Mouse (Mus musculus) embryo, embryonic 10.5 days (tissue): Measurements from ENCODE around the gene Trim47.
"Not testable (repeated sequence)": the region's sequence is repeated elsewhere in the genome, so short reads cannot be mapped to it uniquely, and the experiment has no call there.

ENCODE experiments used
- DNase-seq: peaks from one replicate; pipeline ENCODE4 v3.0.0-alpha.2; 2015; ENCODE audit warnings: low spot score

Gene Trim47

DNA sequence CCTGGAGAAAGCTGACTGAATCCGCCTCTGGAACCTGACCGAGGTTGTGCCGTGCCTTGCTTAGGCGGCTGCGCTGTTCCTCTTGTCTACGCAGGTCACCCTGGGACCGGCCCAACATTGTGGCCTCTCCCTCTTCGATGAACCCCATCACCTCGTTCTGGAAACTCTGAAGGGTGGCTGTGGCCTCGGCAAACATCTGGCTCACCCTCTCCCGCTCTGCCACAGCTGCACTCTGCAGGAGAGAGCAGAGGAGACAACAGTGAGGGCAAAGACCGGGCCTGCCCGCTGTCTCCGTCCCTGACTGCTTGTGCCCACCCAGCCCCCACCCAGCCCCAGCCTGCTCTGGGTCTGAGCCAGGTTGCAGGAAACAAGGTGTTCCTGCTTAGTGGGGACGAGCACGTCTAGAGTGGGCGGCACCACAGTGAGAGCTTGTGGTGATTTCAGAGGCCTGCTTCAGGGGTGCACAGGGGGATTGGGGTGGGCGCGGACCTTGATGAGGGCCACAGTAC is 19.2 kb downstream of the Trim47 start:
- DNase-seq: no peak

DNA sequence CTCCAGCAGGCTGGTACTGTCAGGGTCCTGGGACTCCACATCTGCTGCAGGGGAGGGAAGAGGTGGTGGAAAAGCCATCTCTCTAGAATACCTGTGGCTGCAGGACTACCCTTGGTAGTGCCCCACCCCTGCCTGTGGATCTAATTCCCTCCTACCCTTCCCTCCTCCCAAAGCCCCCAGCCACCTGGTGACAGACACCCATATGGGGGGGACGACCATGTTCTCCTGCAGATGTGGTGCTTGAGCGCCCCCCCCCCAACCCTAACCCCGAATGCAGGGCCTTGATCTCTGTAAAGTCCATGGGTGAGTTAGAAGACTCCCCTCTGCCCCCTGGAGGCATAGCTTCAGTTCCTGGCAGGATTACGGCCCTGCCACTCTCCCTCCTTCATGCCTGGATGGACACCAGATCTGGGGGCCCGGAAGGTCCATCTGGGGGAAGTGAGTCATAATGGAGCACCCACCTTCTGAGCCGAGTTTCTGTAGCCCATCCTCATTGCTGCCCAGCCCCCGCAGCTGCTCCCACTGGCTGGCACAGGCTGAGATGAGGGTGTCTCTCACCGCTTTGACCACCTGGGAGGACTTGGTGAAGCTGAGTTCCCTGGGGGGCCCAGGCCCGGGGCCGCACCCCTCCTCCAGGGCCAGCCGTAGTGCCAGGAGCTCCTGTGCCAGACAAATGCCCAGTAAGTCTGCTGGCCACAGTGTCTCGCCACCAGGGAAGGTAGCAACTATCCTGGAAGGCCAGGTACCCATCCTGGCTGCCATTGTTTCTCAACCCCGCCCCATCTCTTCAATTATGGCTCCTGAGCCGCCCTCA is 19.8 kb downstream of the Trim47 start:
- no peak for DNase-seq

DNA sequence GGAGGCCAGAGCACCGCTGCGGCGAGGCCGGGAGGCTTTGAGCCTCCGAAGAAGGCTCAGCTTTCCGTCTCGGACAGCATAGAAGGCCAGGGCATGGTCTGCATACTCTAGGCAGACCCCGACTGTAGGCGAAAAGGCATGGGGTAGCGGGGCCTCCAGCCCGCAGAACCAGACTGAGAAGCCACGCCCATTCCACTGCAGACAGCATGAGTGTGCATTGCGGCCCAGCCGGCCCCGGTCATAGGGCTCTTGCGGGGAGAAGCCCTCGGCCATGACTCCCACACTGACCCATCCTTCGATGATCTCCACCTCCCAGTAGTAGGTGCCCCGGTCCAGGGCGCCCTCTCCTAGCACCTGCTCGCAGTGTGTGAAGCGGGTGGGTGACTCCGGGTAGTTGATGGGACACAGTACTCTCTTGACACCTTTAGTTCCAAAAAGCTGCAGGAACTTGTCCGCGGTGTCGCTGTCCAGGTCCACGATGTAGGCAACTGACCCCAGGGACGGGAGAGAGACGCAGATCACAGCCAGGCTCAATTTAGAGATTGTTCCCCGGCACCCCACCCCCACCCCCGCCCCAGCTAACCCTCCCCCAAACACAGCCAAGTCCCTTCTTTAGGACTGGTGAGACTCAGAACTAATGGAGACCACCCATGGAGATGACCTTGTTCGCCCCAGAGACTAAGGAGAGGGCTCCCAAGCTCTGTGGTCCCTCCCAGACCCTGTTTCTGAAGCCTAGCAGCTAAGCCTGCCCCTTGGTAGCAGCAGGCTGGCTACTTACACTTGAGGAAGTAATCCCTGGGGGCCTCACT is 20.7 kb downstream of the Trim47 start:
- DNase-seq: peak; percentile 56

DNA sequence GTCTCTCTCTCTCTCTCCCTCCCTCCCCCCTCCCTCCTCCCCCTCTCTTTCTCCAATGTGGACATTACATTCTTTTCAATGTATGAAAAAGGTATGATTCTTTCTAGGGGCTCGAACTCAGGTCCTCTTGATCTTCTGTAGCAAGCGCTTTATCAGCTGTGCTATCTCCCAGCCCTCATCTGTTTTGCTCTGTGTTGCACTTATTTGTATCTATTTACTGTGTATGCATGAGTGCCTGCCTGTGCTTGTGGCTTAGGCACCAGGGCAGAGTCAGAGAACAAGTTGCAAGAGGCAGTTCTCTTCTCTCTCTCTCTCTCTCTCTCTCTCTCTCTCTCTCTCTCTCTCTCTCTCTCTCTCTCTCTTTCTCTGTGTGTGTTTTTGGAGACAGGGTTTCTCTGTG is 21.9 kb downstream of the Trim47 start:
- DNase-seq: no peak

DNA sequence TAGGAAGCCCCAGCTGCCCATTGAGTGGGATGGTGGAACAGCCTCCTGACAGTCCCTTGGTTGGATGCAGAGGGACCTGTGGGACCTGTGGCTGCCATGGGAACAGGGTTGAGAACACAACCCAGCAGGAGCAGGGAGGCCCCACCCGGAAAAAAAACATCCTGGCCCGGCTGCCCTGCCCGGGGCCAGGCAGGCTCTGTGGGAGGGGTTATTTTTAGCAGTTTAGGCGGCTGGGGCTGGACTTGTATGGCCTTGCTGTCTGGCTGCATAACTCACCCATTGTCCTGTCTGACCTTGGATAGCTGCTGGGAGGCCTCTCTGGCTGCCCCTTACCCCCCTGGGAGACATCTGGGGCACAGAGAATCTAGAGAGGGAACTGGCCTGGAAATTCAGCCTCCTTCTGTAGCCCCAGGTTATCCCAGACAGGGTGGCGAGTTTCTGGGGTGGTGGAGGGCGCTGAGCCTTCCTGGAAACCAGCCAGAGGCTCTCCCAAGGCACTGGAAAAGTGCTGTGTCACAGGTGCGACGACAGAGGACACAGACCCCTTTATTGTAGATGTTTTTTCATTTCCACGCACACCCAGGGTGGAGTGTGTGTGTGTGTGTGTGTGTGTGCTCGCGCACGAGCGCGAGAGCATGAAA is 22.9 kb downstream of the Trim47 start:
- peak; percentile 71 for DNase-seq

DNA sequence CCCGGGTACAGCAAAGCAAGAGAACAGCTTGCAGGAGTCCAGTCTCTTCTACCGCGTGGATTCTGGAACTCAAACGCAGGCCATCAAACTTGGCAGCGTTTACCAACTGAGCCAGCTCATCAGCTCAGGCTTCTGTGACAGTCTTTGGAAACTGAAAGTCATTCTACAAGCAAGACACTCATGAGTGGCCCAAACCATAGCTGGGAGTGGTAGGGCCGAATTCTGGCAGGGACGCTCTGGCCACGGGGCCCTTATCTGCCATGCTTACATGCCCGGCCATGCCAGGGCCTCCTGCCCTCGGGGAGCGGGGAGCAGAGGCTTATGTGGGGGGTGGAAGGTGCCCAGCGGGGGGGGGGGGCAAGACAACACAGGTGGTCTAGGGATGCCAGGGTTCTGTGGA is 23.4 kb downstream of the Trim47 start:
- no peak for DNase-seq

DNA sequence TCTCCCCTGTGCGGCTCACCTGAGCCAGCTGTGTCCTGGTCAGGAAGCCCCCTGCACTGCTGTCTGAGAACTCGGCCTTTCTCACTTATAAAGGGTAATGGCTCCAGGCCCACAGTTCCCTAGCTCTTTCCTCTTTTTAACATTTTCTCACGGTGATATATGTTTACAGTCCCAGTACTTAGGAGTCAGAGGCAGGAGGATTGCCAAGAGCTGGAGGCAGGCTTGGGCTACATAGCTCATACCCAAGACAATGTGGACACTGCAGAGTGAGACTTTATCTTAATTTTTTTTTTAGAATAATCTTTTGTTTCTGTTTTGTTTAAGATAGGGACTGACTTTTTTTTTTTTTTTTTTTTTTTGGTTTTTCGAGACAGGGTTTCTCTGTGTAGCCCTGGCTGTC is 24.5 kb downstream of the Trim47 start:
- DNase-seq: no peak

DNA sequence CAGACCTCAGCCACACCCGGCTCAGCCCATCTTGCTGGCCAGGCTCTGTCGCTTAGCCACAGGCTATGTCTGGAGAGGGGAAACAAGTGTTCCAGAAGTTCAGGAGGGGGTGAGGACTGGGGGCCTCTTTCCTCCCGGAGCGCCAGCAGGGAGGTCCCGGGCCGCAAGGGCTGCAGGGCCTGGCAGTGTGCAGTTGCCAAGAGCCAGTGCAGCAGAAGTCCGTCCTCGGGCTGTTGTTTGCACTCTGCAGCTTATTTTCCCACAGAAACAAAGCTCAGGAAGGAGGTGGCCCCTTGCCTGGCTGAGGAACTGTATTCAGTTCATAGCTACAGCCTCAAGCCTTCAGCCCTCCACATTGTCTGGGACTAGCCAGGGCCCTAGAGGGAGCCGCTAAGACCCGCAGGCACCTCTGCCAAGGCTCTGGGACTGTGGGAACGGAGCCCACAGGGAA is 25.1 kb downstream of the Trim47 start:
- DNase-seq: peak; percentile 44

DNA sequence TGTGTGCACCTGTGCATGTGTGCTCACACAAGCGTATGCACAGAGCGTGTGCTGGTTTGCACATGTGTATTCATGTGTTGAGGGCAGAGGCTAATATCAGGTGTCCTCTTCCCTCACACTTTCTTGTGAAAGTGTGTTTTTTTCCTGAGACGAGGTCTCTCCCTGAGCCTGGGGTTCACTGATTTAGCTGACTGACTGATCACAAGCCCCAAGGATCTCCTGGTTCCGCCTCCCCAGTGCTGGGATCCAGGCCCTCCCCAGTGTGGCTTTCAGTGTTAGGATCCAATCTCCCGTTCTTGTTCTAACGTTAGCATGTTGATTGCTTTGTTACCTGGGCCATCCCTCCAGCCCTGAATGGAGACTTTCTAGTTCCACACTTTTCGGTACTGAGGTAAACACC is 26.2 kb downstream of the Trim47 start:
- no peak for DNase-seq

DNA sequence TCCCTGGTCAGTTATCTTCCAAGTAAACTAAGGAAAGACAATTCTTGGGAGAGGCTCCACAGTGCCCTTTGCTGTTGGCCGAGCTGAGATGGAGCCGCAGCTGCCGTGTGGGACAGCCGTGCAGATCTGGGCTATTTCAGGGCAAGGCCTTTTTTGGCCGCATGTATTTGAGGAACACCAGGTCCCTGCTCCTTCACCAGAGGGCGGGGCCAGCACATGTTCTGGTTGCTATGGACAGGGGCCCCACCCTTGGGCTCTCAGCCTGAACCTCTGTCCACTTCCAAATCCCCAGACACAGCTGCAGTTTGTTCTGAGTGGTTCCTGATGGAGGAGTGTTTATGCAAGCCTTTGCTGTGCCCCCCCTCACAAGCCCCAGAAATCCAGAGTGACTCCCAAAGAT is 26.6 kb downstream of the Trim47 start:
- DNase-seq: no peak

DNA sequence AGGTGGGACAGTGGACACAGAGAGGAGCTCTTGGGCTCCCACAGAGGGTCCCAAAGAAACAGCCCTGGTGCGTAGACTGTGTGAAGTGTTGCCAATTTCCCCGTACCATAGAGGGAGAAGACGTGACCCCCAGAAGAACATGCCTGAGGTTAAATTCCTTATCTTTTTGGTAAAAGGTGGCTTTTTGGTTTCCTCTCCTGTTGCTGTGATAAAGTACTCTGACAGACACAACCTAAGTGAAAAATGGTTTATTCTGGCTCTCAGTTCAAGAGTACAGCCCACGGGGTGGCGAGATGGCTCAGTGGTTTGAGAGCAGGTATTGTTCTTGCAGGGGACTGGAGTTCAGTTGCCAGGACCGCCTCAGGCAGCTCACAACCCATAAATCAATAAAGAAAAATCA is 27.5 kb downstream of the Trim47 start:
- DNase-seq: no peak

DNA sequence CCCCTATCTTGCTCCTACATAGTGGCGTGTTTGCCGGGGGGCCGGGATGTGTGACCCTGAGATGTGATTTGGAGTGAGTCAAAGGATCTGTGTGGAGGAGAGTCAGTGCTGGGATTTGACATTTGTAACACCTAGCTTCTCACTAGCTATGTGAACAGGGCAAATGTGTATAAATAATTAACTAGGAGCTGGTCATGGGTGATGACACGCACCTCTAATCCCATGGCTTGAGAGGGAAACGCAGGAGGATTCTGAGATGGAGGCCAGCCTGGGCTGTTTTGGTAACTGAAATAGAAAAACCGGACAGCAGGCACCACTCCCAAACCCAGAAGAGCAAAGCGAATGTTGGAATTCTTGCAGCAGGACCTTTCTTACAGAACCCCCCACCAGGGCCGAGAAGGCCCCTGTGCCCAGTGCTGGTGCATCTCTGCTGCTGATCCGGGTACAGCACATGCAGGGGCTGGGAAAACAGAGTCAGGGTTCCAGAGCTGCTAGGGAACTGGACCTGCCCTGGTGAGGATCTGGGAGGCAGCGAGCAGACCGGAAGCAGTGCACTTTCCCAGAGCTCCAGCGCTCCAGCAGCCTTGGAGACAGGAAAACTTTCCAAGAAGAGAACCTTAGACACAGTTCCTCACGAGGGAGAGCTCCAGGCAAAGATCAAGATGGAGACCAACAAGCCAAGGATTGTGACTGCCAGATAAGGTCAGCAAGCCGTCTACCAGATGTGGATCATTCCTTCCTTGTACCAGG is 28.1 kb downstream of the Trim47 start:
- no peak for DNase-seq

DNA sequence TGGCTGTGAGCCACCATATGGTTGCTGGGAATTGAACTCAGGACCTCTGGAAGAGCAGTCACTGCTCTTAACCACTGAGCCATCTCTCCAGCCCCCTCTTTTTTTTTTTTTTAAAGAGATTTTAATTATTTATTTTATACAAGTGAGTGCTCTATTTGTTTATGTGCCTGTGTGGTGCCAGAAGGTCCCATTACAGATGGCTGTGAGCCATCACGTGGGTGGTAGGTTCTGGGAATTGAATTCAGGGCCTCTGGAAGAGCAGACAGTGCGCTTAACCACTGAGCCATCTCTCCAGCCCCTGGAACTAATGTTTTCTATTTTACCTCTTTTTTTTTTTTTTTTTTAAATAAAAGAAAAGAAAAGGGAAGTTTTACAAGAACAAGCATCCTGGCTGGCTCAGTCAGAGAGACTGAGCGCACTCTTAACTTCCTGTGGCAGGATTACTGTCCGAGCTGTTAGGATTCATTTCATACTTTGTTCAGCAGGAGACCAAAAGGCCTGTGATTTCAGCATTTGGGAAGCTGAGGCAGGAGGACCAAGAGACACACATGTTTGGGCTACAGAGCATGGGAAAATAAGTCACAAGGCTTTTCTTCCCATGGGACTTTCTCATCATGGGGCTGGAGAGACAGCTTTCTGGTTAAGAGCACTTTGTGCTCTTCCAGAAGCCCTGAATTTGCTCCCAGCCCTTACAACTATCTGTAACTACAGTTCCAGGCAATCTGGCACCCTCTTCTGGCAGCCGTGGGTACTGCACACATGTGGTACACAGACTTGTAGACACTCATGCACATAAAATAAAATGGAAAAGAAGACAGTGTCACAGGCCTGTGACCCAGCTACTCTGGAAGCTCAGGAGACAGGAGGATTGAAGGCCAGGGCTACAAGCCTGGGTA is 30.5 kb downstream of the Trim47 start:
- peak; percentile 33 for DNase-seq

DNA sequence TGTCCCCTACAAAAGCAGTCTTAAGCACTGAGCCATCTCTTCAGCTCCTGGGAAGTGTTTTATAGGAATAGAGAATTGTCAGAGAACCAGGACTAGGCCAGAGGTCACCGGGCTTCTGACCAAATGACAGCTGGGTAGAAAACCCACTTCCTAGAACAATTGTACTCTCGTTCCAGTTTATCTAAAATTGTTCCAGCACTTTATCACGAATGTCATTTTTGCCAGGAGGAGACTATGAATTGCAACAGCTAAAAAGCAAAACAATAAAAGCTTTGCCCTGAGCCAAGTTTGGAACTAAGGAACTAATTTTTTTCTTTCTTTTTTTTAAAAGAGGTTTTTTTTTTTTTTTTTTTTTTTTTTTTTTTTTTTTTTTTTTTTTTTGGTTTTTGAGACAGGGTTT is 31.4 kb downstream of the Trim47 start:
- DNase-seq: no peak

DNA sequence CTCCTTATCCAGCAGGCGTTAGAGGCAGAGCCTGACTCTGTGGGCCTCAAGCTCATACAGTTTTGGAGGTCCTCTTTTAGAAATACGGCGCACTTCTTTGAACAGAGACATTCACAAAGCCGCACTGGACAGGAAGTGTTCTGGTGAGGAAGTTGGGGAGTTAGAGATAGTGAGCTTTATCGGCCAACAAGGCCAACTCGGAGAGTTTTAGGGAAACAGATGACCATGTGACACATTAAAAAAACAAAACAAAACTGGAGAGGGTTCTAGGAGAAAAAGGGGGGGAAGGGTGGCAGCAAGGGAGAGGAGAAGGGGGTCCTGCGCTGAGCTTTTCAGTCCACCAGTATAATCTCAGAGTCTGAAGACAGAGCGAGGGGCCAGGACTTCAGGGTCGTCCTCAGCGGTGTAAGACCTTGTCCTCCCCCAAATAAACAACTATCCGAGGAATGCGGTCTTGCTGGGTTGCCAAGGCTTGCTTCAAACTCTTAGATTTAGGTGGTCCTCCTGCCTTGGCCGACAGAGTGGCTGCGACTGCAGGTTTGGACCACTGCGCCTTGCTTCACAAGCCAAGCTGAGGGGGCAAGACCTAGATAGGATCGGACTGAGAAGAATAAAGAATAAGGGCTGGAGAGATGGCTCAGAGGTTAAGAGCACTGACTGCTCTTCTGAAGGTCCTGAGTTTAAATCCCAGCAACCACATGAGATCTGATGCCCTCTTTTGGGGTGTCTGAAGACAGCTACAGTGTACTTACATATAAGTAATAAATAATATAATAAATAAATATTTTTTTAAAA is 33.0 kb downstream of the Trim47 start:
- DNase-seq: no peak

DNA sequence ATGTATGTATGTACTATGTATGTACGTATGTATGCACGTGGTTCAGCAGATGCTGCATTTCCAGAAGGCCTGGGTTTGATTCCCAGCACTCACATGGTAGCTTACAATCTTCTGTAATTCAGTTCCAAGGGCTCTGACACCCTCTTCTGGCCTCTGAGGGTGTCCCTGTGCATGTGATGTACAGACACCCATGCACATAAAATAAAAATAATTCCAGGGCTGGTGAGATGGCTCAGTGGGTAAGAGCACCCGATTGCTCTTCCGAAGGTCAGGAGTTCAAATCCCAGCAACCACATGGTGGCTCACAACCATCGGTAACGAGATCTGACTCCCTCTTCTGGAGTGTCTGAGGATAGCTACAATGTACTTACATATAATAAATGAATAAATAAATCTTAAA is 34.1 kb downstream of the Trim47 start:
- DNase-seq: not testable (repeated sequence)

DNA sequence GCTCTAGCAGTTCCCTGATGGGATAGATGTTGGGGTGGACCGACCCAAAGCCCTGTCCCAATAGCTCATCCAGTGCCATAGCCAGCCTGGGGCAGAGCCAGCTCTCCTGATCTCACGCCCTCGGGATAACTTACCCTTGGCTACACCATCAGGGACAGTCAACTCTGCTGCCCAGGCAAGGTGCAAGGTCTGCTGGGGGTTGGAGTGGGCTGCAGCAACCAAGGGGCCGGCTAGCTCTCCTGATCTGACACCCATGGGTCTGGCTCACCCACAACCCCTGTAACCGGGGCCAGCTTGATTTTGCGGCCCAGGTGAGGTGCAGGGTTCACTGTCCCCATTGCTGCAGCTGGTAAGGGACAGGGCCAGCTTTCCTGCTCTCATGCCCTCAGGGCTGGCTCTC is 35.4 kb downstream of the Trim47 start:
- DNase-seq: no peak

DNA sequence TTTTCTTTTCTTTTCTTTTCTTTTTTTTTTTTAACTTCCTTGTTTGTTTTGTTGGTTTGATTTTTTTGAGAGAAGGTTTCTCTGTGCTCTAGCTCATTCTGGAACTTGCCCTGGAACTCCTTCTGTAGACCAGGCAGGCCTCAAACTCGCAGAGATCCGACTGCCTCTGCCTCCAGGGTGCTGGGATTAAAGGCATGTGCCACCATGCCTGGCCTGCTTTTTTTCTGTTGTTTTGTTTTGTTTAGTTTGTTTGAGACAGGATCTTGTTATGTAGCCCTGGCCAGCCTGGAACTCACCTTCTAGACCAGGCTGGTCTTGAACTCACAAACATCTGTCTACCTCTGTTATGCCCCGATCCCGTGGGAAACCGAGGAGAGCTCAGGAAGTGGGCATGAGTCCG is 37.5 kb downstream of the Trim47 start:
- no peak for DNase-seq

DNA sequence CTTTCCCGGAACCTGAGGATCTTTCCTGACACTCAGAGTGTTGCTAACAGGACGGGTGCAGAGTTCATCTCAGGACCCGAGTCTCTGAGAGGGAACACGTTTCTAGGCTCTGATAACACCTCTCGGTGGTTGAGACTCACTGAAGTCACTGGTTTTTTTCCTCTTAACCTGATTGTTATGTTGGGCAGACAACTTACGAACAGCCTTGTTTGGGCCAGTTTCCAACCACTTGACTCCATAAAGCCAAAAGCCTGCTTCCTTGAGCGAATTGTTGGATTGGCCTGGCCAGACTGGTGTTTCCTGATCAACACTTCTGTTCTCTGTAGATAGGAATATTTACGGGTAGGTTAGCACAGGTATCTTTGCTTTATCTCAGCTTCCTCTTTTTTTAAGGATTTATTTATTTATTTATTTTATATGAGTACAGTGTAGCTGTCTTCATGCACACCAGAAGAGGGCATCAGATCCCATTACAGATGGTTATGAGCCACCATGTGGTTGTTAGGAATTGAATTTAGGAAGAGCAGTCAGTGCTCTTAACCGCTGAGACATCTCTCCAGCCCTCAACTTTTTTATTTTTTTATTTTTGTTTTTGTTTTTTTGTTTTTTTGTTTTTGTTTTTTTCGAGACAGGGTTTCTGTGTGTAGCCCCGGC is 38.1 kb downstream of the Trim47 start:
- DNase-seq: no peak

DNA sequence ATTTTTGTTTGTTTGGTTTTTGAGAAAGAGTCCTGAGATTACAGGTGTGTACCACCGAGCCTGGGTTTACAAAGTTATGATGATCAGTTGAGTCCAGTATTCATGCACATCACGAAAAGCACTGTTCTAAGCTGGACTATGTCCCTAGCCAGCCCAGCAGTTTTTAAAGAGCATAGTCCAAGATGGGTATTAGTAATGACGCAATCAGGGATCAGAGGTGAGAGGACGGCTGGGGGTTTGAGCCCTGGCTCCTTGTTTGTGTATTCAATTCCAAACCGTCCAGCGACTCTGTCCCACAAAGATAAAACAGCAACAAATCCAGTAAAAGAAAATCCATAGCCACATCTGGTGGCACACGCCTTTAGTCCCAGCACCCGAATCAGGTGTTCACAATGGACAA is 38.8 kb downstream of the Trim47 start:
- DNase-seq: no peak
